Mouse (Mus musculus): ENCODE results near the gene Exoc3l4. TPM values are rescaled to one million over a fixed set of nuclear protein-coding genes. Genes with fewer than 3 reads are reported as not detected.

Exoc3l4 gene
- total RNA-seq, 2 experiments from 2014 or later, result 0.29 to 1.1 TPM

Other genes with a start within 250 kb of the Exoc3l4 start
- not detected in 2 replicates for gene 4930595D18Rik, start 232.5 kb upstream of the Exoc3l4 start, total RNA-seq (2015)
- not detected in 2 replicates for gene 4930595D18Rik, start 232.5 kb upstream of the Exoc3l4 start, total RNA-seq (2017)
- 0.13 TPM in 1 of 2 replicates, not detected in the other for gene Amn, start 145.9 kb upstream of the Exoc3l4 start, total RNA-seq (2015)
- not detected in 2 replicates for gene Amn, start 145.9 kb upstream of the Exoc3l4 start, total RNA-seq (2017)
- 22.0 and 24.6 TPM in 2 replicates for gene Cdc42bpb, start 39.3 kb upstream of the Exoc3l4 start, total RNA-seq (2015)
- gene Cdc42bpb, start 39.3 kb upstream of the Exoc3l4 start, total RNA-seq (2017), result 12.4 and 14.2 TPM in 2 replicates
- not detected in 2 replicates for gene Lbhd2, start 10.2 kb upstream of the Exoc3l4 start, total RNA-seq (2015)
- not detected in 2 replicates for gene Lbhd2, start 10.2 kb upstream of the Exoc3l4 start, total RNA-seq (2017)
- 42.7 and 43.7 TPM in 2 replicates for gene Tnfaip2, start 25.5 kb downstream of the Exoc3l4 start, total RNA-seq (2015)
- 81.0 and 109 TPM in 2 replicates for gene Tnfaip2, start 25.5 kb downstream of the Exoc3l4 start, total RNA-seq (2017)
- not detected in 2 replicates for gene Gm266, start 68.8 kb downstream of the Exoc3l4 start, total RNA-seq (2015)
- not detected in 2 replicates for gene Gm266, start 68.8 kb downstream of the Exoc3l4 start, total RNA-seq (2017)
- gene Eif5, start 121.0 kb downstream of the Exoc3l4 start, total RNA-seq (2015), result 255 and 299 TPM in 2 replicates
- gene Eif5, start 121.0 kb downstream of the Exoc3l4 start, total RNA-seq (2017), result 203 and 252 TPM in 2 replicates
- gene Mark3, start 157.5 kb downstream of the Exoc3l4 start, total RNA-seq (2015), result 61.6 and 69.6 TPM in 2 replicates
- 77.3 and 80.9 TPM in 2 replicates for gene Mark3, start 157.5 kb downstream of the Exoc3l4 start, total RNA-seq (2017)

Data from megakaryocyte, adult 5-6 weeks (primary cell).